Mouse (Mus musculus): ENCODE results near the gene Col11a2. TPM values are rescaled to one million over a fixed set of nuclear protein-coding genes. Genes with fewer than 3 reads are reported as not detected.

Gene Col11a2
- total and polyA plus RNA-seq, 2 experiments from 2014 or later, result 2.1 to 28.0 TPM

GRCm38 (mm10) chr17:34047404-34048050, 8.3 kb downstream of the Col11a2 start:
- 97% methylated on average over 5 of the region's 5 CpGs for WGBS
- H3K4me1 ChIP-seq (ENCODE audit: insufficient read depth), result no peaks in the 10 kb centered on the region
- H3K27ac ChIP-seq (ENCODE audit: low read depth, low read length), result no peak overlapping the region
- ATAC-seq (no peak), DNase-seq (no peak)
- no peaks in the 10 kb centered on the region for H3K36me3 ChIP-seq (ENCODE audit: insufficient read depth)
- H3K4me3 ChIP-seq (ENCODE audit: low read depth, low read length), result no peak overlapping the region
- no peak overlapping the region for H3K9ac ChIP-seq
- no peaks in the 10 kb centered on the region for H3K9me3 ChIP-seq (ENCODE audit: low read length)
- H3K4me2 ChIP-seq (ENCODE audit: low read depth), result no peak overlapping the region
- H3K27me3 ChIP-seq (ENCODE audit: insufficient read depth, low read length), result no peaks in the 10 kb centered on the region
- TF ChIP-seq CTCF (IDR thresholded peaks at IDR 0.05; ENCODE audit: low read depth), result no peak

GRCm38 (mm10) chr17:34057224-34057623, 18.0 kb downstream of the Col11a2 start:
- no peak for ATAC-seq
- 89% methylated on average over 7 of the region's 7 CpGs for WGBS
- H3K27me3 ChIP-seq (ENCODE audit: insufficient read depth, low read length), result no peaks in the 10 kb centered on the region

GRCm38 (mm10) chr17:34068864-34069263, 29.6 kb downstream of the Col11a2 start:
- Histone ChIP-seq H3K9me3 (ENCODE audit: low read length) (no peaks in the 10 kb centered on the region), H3K4me1 (ENCODE audit: insufficient read depth) (no peaks in the 10 kb centered on the region), H3K36me3 (ENCODE audit: insufficient read depth) (no peaks in the 10 kb centered on the region), H3K9ac (no peak overlapping the region), H3K4me3 (ENCODE audit: low read depth, low read length) (no peak overlapping the region), H3K27ac (ENCODE audit: low read depth, low read length) (no peak overlapping the region), H3K4me2 (ENCODE audit: low read depth) (no peak overlapping the region), H3K27me3 (ENCODE audit: insufficient read depth, low read length) (no peaks in the 10 kb centered on the region)
- WGBS, result 48% methylated on average over 3 of the region's 3 CpGs
- no peak for TF ChIP-seq CTCF (IDR thresholded peaks at IDR 0.05; ENCODE audit: low read depth)
- DNase-seq (no peak), ATAC-seq (no peak)

More at GRCm38 (mm10) chr17:34057224-34057623, 18.0 kb downstream of the Col11a2 start:
- Histone ChIP-seq H3K9me3 (ENCODE audit: low read length) (no peaks in the 10 kb centered on the region), H3K9ac (no peak overlapping the region), H3K27ac (ENCODE audit: low read depth, low read length) (no peak overlapping the region), H3K4me2 (ENCODE audit: low read depth) (no peak overlapping the region), H3K4me1 (ENCODE audit: insufficient read depth) (no peaks in the 10 kb centered on the region), H3K36me3 (ENCODE audit: insufficient read depth) (no peaks in the 10 kb centered on the region), H3K4me3 (ENCODE audit: low read depth, low read length) (no peak overlapping the region)
- no peak for TF ChIP-seq CTCF (IDR thresholded peaks at IDR 0.05; ENCODE audit: low read depth)
- DNase-seq, result no peak

GRCm38 (mm10) chr17:34072091-34072490, 32.9 kb downstream of the Col11a2 start:
- TF ChIP-seq CTCF (IDR thresholded peaks at IDR 0.05; ENCODE audit: low read depth), result no peak
- 80% methylated on average over 5 of the region's 5 CpGs for WGBS
- DNase-seq, result no peak
- 0 out of 2 replicates have a peak, but pooled peaks cover 3% of the 10 kb centered on the region for H3K27me3 ChIP-seq (ENCODE audit: insufficient read depth, low read length)
- no peak overlapping the region for H3K4me2 ChIP-seq (ENCODE audit: low read depth)
- no peak for ATAC-seq
- no peaks in the 10 kb centered on the region for H3K4me1 ChIP-seq (ENCODE audit: insufficient read depth)
- no peaks in the 10 kb centered on the region for H3K36me3 ChIP-seq (ENCODE audit: insufficient read depth)
- H3K9ac ChIP-seq, result no peak overlapping the region
- no peak overlapping the region for H3K27ac ChIP-seq (ENCODE audit: low read depth, low read length)
- H3K4me3 ChIP-seq (ENCODE audit: low read depth, low read length), result no peak overlapping the region
- H3K9me3 ChIP-seq (ENCODE audit: low read length), result no peaks in the 10 kb centered on the region

GRCm38 (mm10) chr17:34075271-34075670, 36.0 kb downstream of the Col11a2 start:
- ATAC-seq (no peak), DNase-seq (peak; percentile 78)
- 0 out of 2 replicates have a peak, but pooled peaks cover 5% of the 10 kb centered on the region for H3K27me3 ChIP-seq (ENCODE audit: insufficient read depth, low read length)
- TF ChIP-seq CTCF (IDR thresholded peaks at IDR 0.05; ENCODE audit: low read depth), result peak; percentile 68
- no peak overlapping the region for H3K27ac ChIP-seq (ENCODE audit: low read depth, low read length)
- H3K36me3 ChIP-seq (ENCODE audit: insufficient read depth), result no peaks in the 10 kb centered on the region
- no peak overlapping the region for H3K4me2 ChIP-seq (ENCODE audit: low read depth)
- no peak overlapping the region for H3K4me3 ChIP-seq (ENCODE audit: low read depth, low read length)
- WGBS, result 41% methylated on average over 7 of the region's 7 CpGs
- H3K4me1 ChIP-seq (ENCODE audit: insufficient read depth), result no peaks in the 10 kb centered on the region
- H3K9ac ChIP-seq, result no peak overlapping the region
- H3K9me3 ChIP-seq (ENCODE audit: low read length), result no peaks in the 10 kb centered on the region

- Histone ChIP-seq H3K4me2 (ENCODE audit: low read depth) (no peak overlapping the region), H3K4me3 (ENCODE audit: low read depth, low read length) (no peak overlapping the region), H3K4me1 (ENCODE audit: insufficient read depth) (no peaks in the 10 kb centered on the region), H3K36me3 (ENCODE audit: insufficient read depth) (no peaks in the 10 kb centered on the region), H3K9ac (no peak overlapping the region), H3K9me3 (ENCODE audit: low read length) (no peaks in the 10 kb centered on the region), H3K27ac (ENCODE audit: low read depth, low read length) (no peak overlapping the region), H3K27me3 (ENCODE audit: insufficient read depth, low read length) (0 out of 2 replicates have a peak, but pooled peaks cover 5% of the 10 kb centered on the region)
- WGBS, result 0% methylated on average over 9 of the region's 9 CpGs
- TF ChIP-seq CTCF (IDR thresholded peaks at IDR 0.05; ENCODE audit: low read depth), result peak; percentile 82
- peak; percentile 58; the same call in 1 of the 2 replicates for ATAC-seq
- peak; percentile 92 for DNase-seq
Observed at GRCm38 (mm10) chr17:34077549-34077948, 38.3 kb downstream of the Col11a2 start.

- no peaks in the 10 kb centered on the region for H3K36me3 ChIP-seq (ENCODE audit: insufficient read depth)
- no peak overlapping the region for H3K27ac ChIP-seq (ENCODE audit: low read depth, low read length)
- no peak overlapping the region for H3K4me2 ChIP-seq (ENCODE audit: low read depth)
- TF ChIP-seq CTCF (IDR thresholded peaks at IDR 0.05; ENCODE audit: low read depth), result no peak
- H3K9me3 ChIP-seq (ENCODE audit: low read length), result no peaks in the 10 kb centered on the region
- ATAC-seq (no peak), DNase-seq (no peak)
- 0 out of 2 replicates have a peak, but pooled peaks cover 5% of the 10 kb centered on the region for H3K27me3 ChIP-seq (ENCODE audit: insufficient read depth, low read length)
- H3K9ac ChIP-seq, result no peak overlapping the region
- no peak overlapping the region for H3K4me3 ChIP-seq (ENCODE audit: low read depth, low read length)
- 53% methylated on average over 4 of the region's 4 CpGs for WGBS
- H3K4me1 ChIP-seq (ENCODE audit: insufficient read depth), result no peaks in the 10 kb centered on the region
Observed at GRCm38 (mm10) chr17:34078148-34078547, 38.9 kb downstream of the Col11a2 start.

All from forebrain, postnatal 0 days (tissue).